Mouse (Mus musculus) retina, embryonic 14.5 days (tissue): Measurements from ENCODE around the gene Galp.
A peak's percentile ranks its signal among the peaks of the same experiment; 100 is the strongest.
"Not testable (repeated sequence)": the region's sequence is repeated elsewhere in the genome, so short reads cannot be mapped to it uniquely, and the experiment has no call there.

Experiments
- DNase-seq: peaks from one replicate; pipeline ENCODE4 v3.0.0-alpha.2; 2015; ENCODE audit warnings: low spot score

The Galp gene

GRCm38 (mm10) chr7:6179013-6179412 lies 17.9 kb upstream of the Galp start:
- no peak for DNase-seq

- no peak for DNase-seq
Measured at GRCm38 (mm10) chr7:6182882-6183281, 14.0 kb upstream of the Galp start.

- DNase-seq: no peak
Measured at GRCm38 (mm10) chr7:6183802-6184201, 13.1 kb upstream of the Galp start.

GRCm38 (mm10) chr7:6184521-6184920 lies 12.4 kb upstream of the Galp start:
- no peak for DNase-seq

GRCm38 (mm10) chr7:6185391-6185790 lies 11.5 kb upstream of the Galp start:
- no peak for DNase-seq

- no peak for DNase-seq
Measured at GRCm38 (mm10) chr7:6186176-6186575, 10.7 kb upstream of the Galp start.

- DNase-seq: no peak
Measured at GRCm38 (mm10) chr7:6186756-6187155, 10.1 kb upstream of the Galp start.

- DNase-seq: no peak
Measured at GRCm38 (mm10) chr7:6189542-6189941, 7.3 kb upstream of the Galp start.

GRCm38 (mm10) chr7:6191376-6191775 lies 5.5 kb upstream of the Galp start:
- DNase-seq: peak; percentile 85

- peak; percentile 83 for DNase-seq
Measured at GRCm38 (mm10) chr7:6194129-6194528, 2.8 kb upstream of the Galp start.

- no peak for DNase-seq
Measured at GRCm38 (mm10) chr7:6195777-6196176, 1.1 kb upstream of the Galp start.

GRCm38 (mm10) chr7:6204200-6204599 lies 7.3 kb downstream of the Galp start:
- no peak for DNase-seq

GRCm38 (mm10) chr7:6213144-6213543 lies 16.3 kb downstream of the Galp start:
- DNase-seq: no peak

GRCm38 (mm10) chr7:6214691-6215090 lies 17.8 kb downstream of the Galp start:
- DNase-seq: not testable (repeated sequence)

- no peak for DNase-seq
Measured at GRCm38 (mm10) chr7:6220147-6220546, 23.3 kb downstream of the Galp start.

GRCm38 (mm10) chr7:6221978-6222377 lies 25.1 kb downstream of the Galp start, which contains the start of gene Zscan5b:
TSS of gene Zscan5b (plus strand) at chr7:6222278.
- no peak for DNase-seq

GRCm38 (mm10) chr7:6228491-6228890 lies 31.6 kb downstream of the Galp start:
- peak; percentile 11 for DNase-seq

- DNase-seq: no peak
Measured at GRCm38 (mm10) chr7:6239787-6240186, 42.9 kb downstream of the Galp start.

GRCm38 (mm10) chr7:6240841-6241425 lies 44.0 kb downstream of the Galp start:
- peak; percentile 77 for DNase-seq

- no peak for DNase-seq
Measured at GRCm38 (mm10) chr7:6244361-6245292, 47.7 kb downstream of the Galp start.

- DNase-seq: no peak
Measured at GRCm38 (mm10) chr7:6252410-6252809, 55.5 kb downstream of the Galp start, which contains the start of gene Epp13. TSS of gene Epp13 (plus strand) at chr7:6252710.

- DNase-seq: no peak
Measured at GRCm38 (mm10) chr7:6254451-6254850, 57.6 kb downstream of the Galp start.

- DNase-seq: no peak
Measured at GRCm38 (mm10) chr7:6257386-6257785, 60.5 kb downstream of the Galp start.
